ENCODE assay signal across 21 mouse cellular contexts in genomic region chr10:28491006-28491405, GRCm38 (mm10).
DNase-seq lines count a peak whose midpoint lies in the region; ATAC-seq and TF ChIP-seq lines count a peak whose summit lies in the region.
"Had no signal": no experiment of that assay in that cellular context is flagged by ENCODE, and none has a peak within 500 bp of the region (broad histone marks: within the 10 kb centered on the region; RNA-seq: fewer than 3 reads in every experiment).

No protein-coding gene starts in this region.

- peaks cover 4% of the 10 kb centered on the region for H3K4me1 ChIP-seq in forebrain, embryonic 14.5 days (ENCODE audit: control insufficient read depth, insufficient read depth, low read length)
- peaks cover 5% of the 10 kb centered on the region for H3K4me1 ChIP-seq in forebrain, postnatal 0 days (ENCODE audit: insufficient read depth)
- H3K4me1 ChIP-seq in intestine, postnatal 0 days (replicated peaks; ENCODE audit: control insufficient read depth, insufficient read depth, low read length), result no peaks in the 10 kb centered on the region

- no peak for TF ChIP-seq CTCF in forebrain, postnatal 0 days (IDR thresholded peaks at IDR 0.05; ENCODE audit: low read depth)
- TF ChIP-seq CTCF in intestine, postnatal 0 days (IDR thresholded peaks at IDR 0.05; ENCODE audit: low read depth), result no peak

- H3K27me3 ChIP-seq in forebrain, embryonic 14.5 days (replicated peaks; ENCODE audit: control insufficient read depth, insufficient read depth, low read length), result no peaks in the 10 kb centered on the region
- no peaks in the 10 kb centered on the region for H3K27me3 ChIP-seq in forebrain, postnatal 0 days (ENCODE audit: insufficient read depth, low read length)
- no peaks in the 10 kb centered on the region for H3K27me3 ChIP-seq in intestine, postnatal 0 days (replicated peaks; ENCODE audit: control insufficient read depth, insufficient read depth, low read length)
- H3K27me3 ChIP-seq: embryonic facial prominence, embryonic 12.5 days; heart, embryonic 15.5 days had no signal

- peak; percentile 12 for DNase-seq in cerebellum, adult 11-12 months
- DNase-seq in cerebellum, adult 11 months, result no peak
- peak; percentile 15 for DNase-seq in forebrain, embryonic 14.5 days (ENCODE audit: low spot score)
- no peak for DNase-seq in forebrain, postnatal 0 days
- peak; percentile 15 for DNase-seq in brain, adult 2 months (ENCODE audit: low read depth, low spot score)
- peak; percentile 25 to 55 for DNase-seq in cerebellum, postnatal 14 days
- DNase-seq: adrenal gland, postnatal 10 days; B cell, adult 2 months; gastrocnemius, postnatal 14 days; heart, adult 2 months; heart, postnatal 14 days; kidney, adult 8-10 months had no signal

- 69% methylated on average over 1 of the region's 1 CpGs for WGBS in forebrain, embryonic 14.5 days
- WGBS in forebrain, postnatal 0 days, result 67% methylated on average over 1 of the region's 1 CpGs
- 88% methylated on average over 1 of the region's 1 CpGs for WGBS in intestine, postnatal 0 days

- H3K27ac ChIP-seq in forebrain, embryonic 14.5 days (ENCODE audit: low read depth, low read length), result no peak overlapping the region
- H3K27ac ChIP-seq in forebrain, postnatal 0 days (ENCODE audit: low read depth, low read length), result no peak overlapping the region
- H3K27ac ChIP-seq in intestine, postnatal 0 days (ENCODE audit: low read depth, low read length), result no peak overlapping the region
- H3K27ac ChIP-seq: embryonic facial prominence, embryonic 12.5 days; heart, adult 2 months; hindbrain, embryonic 14.5 days had no signal

- no peaks in the 10 kb centered on the region for H3K36me3 ChIP-seq in forebrain, embryonic 14.5 days (ENCODE audit: control insufficient read depth, insufficient read depth, low read length)
- no peaks in the 10 kb centered on the region for H3K36me3 ChIP-seq in forebrain, postnatal 0 days (ENCODE audit: insufficient read depth)
- H3K36me3 ChIP-seq in intestine, postnatal 0 days (ENCODE audit: control insufficient read depth, insufficient read depth), result peaks cover 20% of the 10 kb centered on the region; the same call in 1 of the 2 replicates
- H3K36me3 ChIP-seq: embryonic facial prominence, embryonic 12.5 days; G1E; heart, embryonic 15.5 days had no signal

- H3K9me3 ChIP-seq in forebrain, embryonic 14.5 days (replicated peaks; ENCODE audit: control insufficient read depth, low read length), result no peaks in the 10 kb centered on the region
- no peaks in the 10 kb centered on the region for H3K9me3 ChIP-seq in forebrain, postnatal 0 days (ENCODE audit: low read length)
- H3K9me3 ChIP-seq in intestine, postnatal 0 days (ENCODE audit: control insufficient read depth), result no peaks in the 10 kb centered on the region
- H3K9me3 ChIP-seq: embryonic facial prominence, embryonic 12.5 days; G1E; heart, embryonic 15.5 days had no signal

- H3K9ac ChIP-seq in forebrain, embryonic 14.5 days (ENCODE audit: low read length), result no peak overlapping the region
- H3K9ac ChIP-seq in forebrain, postnatal 0 days, result no peak overlapping the region
- H3K9ac ChIP-seq in intestine, postnatal 0 days (ENCODE audit: low read depth, low read length), result no peak overlapping the region
- H3K9ac ChIP-seq: embryonic facial prominence, embryonic 12.5 days; heart, embryonic 15.5 days; hindbrain, embryonic 14.5 days had no signal

- H3K4me3 ChIP-seq in forebrain, embryonic 14.5 days (ENCODE audit: low read depth, low read length), result no peak overlapping the region
- H3K4me3 ChIP-seq in forebrain, postnatal 0 days (ENCODE audit: low read depth, low read length), result no peak overlapping the region
- H3K4me3 ChIP-seq in intestine, postnatal 0 days (ENCODE audit: low read depth, low read length), result no peak overlapping the region
- H3K4me3 ChIP-seq: embryonic facial prominence, embryonic 12.5 days; heart, adult 2 months; heart, embryonic 15.5 days had no signal

- ATAC-seq in forebrain, embryonic 14.5 days, result no peak
- no peak for ATAC-seq in forebrain, postnatal 0 days
- ATAC-seq in intestine, postnatal 0 days, result no peak
- ATAC-seq: CD4-positive, CD25-positive, alpha-beta regulatory T cell, adult 4 months; forebrain, embryonic 16.5 days; intestine, embryonic 16.5 days had no signal

- no peak overlapping the region for H3K4me2 ChIP-seq in forebrain, embryonic 14.5 days (ENCODE audit: low read length)
- H3K4me2 ChIP-seq in forebrain, postnatal 0 days (ENCODE audit: low read depth), result no peak overlapping the region
- H3K4me2 ChIP-seq in intestine, postnatal 0 days (replicated peaks; ENCODE audit: low read depth), result no peak overlapping the region
- H3K4me2 ChIP-seq: embryonic facial prominence, embryonic 12.5 days; heart, embryonic 11.5 days; heart, embryonic 15.5 days; hindbrain, embryonic 14.5 days had no signal

Comparison
In these comparisons a context has a peak if more than half of its experiments do, and no peak if none do; other contexts are left out.
1. DNase-seq: peak in cerebellum, adult 11-12 months (single experiment), forebrain, embryonic 14.5 days (single experiment), brain, adult 2 months (single experiment) and cerebellum, postnatal 14 days (2 of 2); none in cerebellum, adult 11 months (single experiment) and forebrain, postnatal 0 days (single experiment).